Mouse (Mus musculus) neural tube, embryonic 10.5 days (tissue): ENCODE measurements around the gene S1pr3.

Experiments used
- DNase-seq: peaks from one replicate; pipeline ENCODE4 v3.0.0-alpha.2; 2017; ENCODE audit warnings: low spot score; ENCODE audit errors: extremely low spot score

Gene S1pr3

GRCm38 (mm10) chr13:51442922-51443321 lies 34.5 kb downstream of the S1pr3 start:
- DNase-seq, result no peak

- no peak for DNase-seq
Measured at GRCm38 (mm10) chr13:51446550-51446949, 38.1 kb downstream of the S1pr3 start.

- no peak for DNase-seq
Measured at GRCm38 (mm10) chr13:51456190-51456878, 47.9 kb downstream of the S1pr3 start.

- no peak for DNase-seq
Measured at GRCm38 (mm10) chr13:51464294-51464693, 55.9 kb downstream of the S1pr3 start.

GRCm38 (mm10) chr13:51466117-51466841 lies 57.8 kb downstream of the S1pr3 start:
- no peak for DNase-seq

GRCm38 (mm10) chr13:51468697-51469250 lies 60.3 kb downstream of the S1pr3 start:
- no peak for DNase-seq
